Mouse (Mus musculus): ENCODE measurements around the gene E130218I03Rik. TPM values are rescaled to one million over a fixed set of nuclear protein-coding genes. Genes with fewer than 3 reads are reported as not detected.
A peak's percentile ranks its signal among the peaks of the same experiment; 100 is the strongest.

The E130218I03Rik gene
- polyA plus RNA-seq, 1 experiment from 2014 or later, result 0.52 TPM

- no peak overlapping the region for H3K9ac ChIP-seq
Measured at GRCm38 (mm10) chr4:134238686-134239085, 4.8 kb upstream of the E130218I03Rik start.

GRCm38 (mm10) chr4:134245148-134245843 is 1.8 kb downstream of the E130218I03Rik start, which contains the start of gene Zfp593:
Zfp593 (minus strand) TSS chr4:134245592.
- peak within 1 kb of the TSS; percentile 76 for H3K9ac ChIP-seq
- peak within 1 kb of the TSS; percentile 93 for H3K4me2 ChIP-seq
- peak; percentile 74 for ATAC-seq (ENCODE audit: low FRiP score)
- H3K4me1 ChIP-seq, result peaks cover 35% of the 10 kb centered on the region
- no peaks in the 10 kb centered on the region for H3K9me3 ChIP-seq
- peak within 1 kb of the TSS; percentile 1; the same call in 1 of the 2 replicates for H3K27ac ChIP-seq
- peak within 1 kb of the TSS; percentile 70 for H3K4me3 ChIP-seq (replicated peaks)
- peaks cover 43% of the 10 kb centered on the region for H3K27me3 ChIP-seq
- peaks cover 6% of the 10 kb centered on the region; the same call in 1 of the 2 replicates for H3K36me3 ChIP-seq (replicated peaks)
- WGBS, result under 1% methylated on average over 60 of the region's 60 CpGs

More at GRCm38 (mm10) chr4:134238686-134239085, 4.8 kb upstream of the E130218I03Rik start:
- Histone ChIP-seq H3K27me3 (peaks cover 27% of the 10 kb centered on the region), H3K27ac (no peak overlapping the region), H3K4me2 (peak overlapping the region; percentile 31; the same call in 1 of the 2 replicates), H3K4me1 (peaks cover 8% of the 10 kb centered on the region), H3K9me3 (no peaks in the 10 kb centered on the region), H3K36me3 (replicated peaks) (peaks cover 6% of the 10 kb centered on the region; the same call in 1 of the 2 replicates), H3K4me3 (replicated peaks) (no peak overlapping the region)
- WGBS, result 12% methylated on average over 10 of the region's 10 CpGs
- no peak for ATAC-seq (ENCODE audit: low FRiP score)

GRCm38 (mm10) chr4:134246256-134246655 is 2.8 kb downstream of the E130218I03Rik start:
- H3K4me3 ChIP-seq (replicated peaks), result no peak overlapping the region
- peak overlapping the region; percentile 93; the same call in 1 of the 2 replicates for H3K4me2 ChIP-seq
- no peak overlapping the region for H3K27ac ChIP-seq
- peaks cover 6% of the 10 kb centered on the region; the same call in 1 of the 2 replicates for H3K36me3 ChIP-seq (replicated peaks)
- peaks cover 43% of the 10 kb centered on the region for H3K4me1 ChIP-seq
- peaks cover 53% of the 10 kb centered on the region for H3K27me3 ChIP-seq
- WGBS, result 35% methylated on average over 4 of the region's 4 CpGs
- H3K9me3 ChIP-seq, result no peaks in the 10 kb centered on the region
- ATAC-seq (ENCODE audit: low FRiP score), result no peak
- H3K9ac ChIP-seq, result no peak overlapping the region

GRCm38 (mm10) chr4:134246719-134247258 is 3.3 kb downstream of the E130218I03Rik start, which contains the start of gene Gm30191:
Gm30191 (plus strand) TSS chr4:134246935.
- Histone ChIP-seq H3K27ac (0 out of 2 replicates have a peak within 1 kb of the TSS, but pooled peaks have one; percentile 1), H3K4me1 (peaks cover 49% of the 10 kb centered on the region), H3K9me3 (no peaks in the 10 kb centered on the region), H3K27me3 (peaks cover 58% of the 10 kb centered on the region), H3K9ac (peak within 1 kb of the TSS; percentile 25; the same call in 1 of the 2 replicates), H3K4me2 (peak within 1 kb of the TSS; percentile 93), H3K36me3 (replicated peaks) (peaks cover 6% of the 10 kb centered on the region; the same call in 1 of the 2 replicates), H3K4me3 (replicated peaks) (peak within 1 kb of the TSS; percentile 70)
- 77% methylated on average over 7 of the region's 7 CpGs for WGBS
- no peak for ATAC-seq (ENCODE audit: low FRiP score)

- Histone ChIP-seq H3K4me2 (peak overlapping the region; percentile 64), H3K4me1 (peaks cover 63% of the 10 kb centered on the region), H3K27me3 (peaks cover 87% of the 10 kb centered on the region), H3K27ac (no peak overlapping the region), H3K9me3 (no peaks in the 10 kb centered on the region), H3K9ac (peak overlapping the region; percentile 36; the same call in 1 of the 2 replicates), H3K36me3 (replicated peaks) (no peaks in the 10 kb centered on the region), H3K4me3 (replicated peaks) (peak overlapping the region; percentile 35)
- under 1% methylated on average over 30 of the region's 30 CpGs for WGBS
- peak; percentile 66 for ATAC-seq (ENCODE audit: low FRiP score)
Measured at GRCm38 (mm10) chr4:134249651-134250050, 6.2 kb downstream of the E130218I03Rik start.

GRCm38 (mm10) chr4:134250116-134250929 is 6.9 kb downstream of the E130218I03Rik start:
- 5% methylated on average over 27 of the region's 27 CpGs for WGBS
- Histone ChIP-seq H3K4me1 (peaks cover 64% of the 10 kb centered on the region), H3K9ac (peak overlapping the region; percentile 36; the same call in 1 of the 2 replicates), H3K27ac (no peak overlapping the region), H3K4me3 (replicated peaks) (peak overlapping the region; percentile 51), H3K27me3 (peaks cover 93% of the 10 kb centered on the region), H3K36me3 (replicated peaks) (no peaks in the 10 kb centered on the region), H3K9me3 (no peaks in the 10 kb centered on the region), H3K4me2 (peak overlapping the region; percentile 84)
- no peak for ATAC-seq (ENCODE audit: low FRiP score)

- Histone ChIP-seq H3K27me3 (peaks cover 99% of the 10 kb centered on the region), H3K9ac (peak overlapping the region; percentile 66; the same call in 1 of the 2 replicates), H3K4me3 (replicated peaks) (peak overlapping the region; percentile 51), H3K36me3 (replicated peaks) (no peaks in the 10 kb centered on the region), H3K27ac (no peak overlapping the region), H3K4me2 (peak overlapping the region; percentile 84), H3K4me1 (peaks cover 65% of the 10 kb centered on the region), H3K9me3 (no peaks in the 10 kb centered on the region)
- WGBS, result 9% methylated on average over 10 of the region's 10 CpGs
- no peak for ATAC-seq (ENCODE audit: low FRiP score)
Measured at GRCm38 (mm10) chr4:134250930-134251240, 7.4 kb downstream of the E130218I03Rik start.

GRCm38 (mm10) chr4:134251241-134252130 is 8.0 kb downstream of the E130218I03Rik start:
- Histone ChIP-seq H3K9ac (peak overlapping the region; percentile 66), H3K27me3 (peaks cover 100% of the 10 kb centered on the region), H3K36me3 (replicated peaks) (no peaks in the 10 kb centered on the region), H3K4me3 (replicated peaks) (peak overlapping the region; percentile 51), H3K4me1 (peaks cover 66% of the 10 kb centered on the region), H3K27ac (no peak overlapping the region), H3K4me2 (peak overlapping the region; percentile 84), H3K9me3 (no peaks in the 10 kb centered on the region)
- whole genome bisulfite sequencing, result under 1% methylated on average over 91 of the region's 91 CpGs
- no peak for ATAC-seq (ENCODE audit: low FRiP score)

- H3K4me2 ChIP-seq, result peak overlapping the region; percentile 84
- no peaks in the 10 kb centered on the region for H3K36me3 ChIP-seq (replicated peaks)
- peaks cover 96% of the 10 kb centered on the region for H3K27me3 ChIP-seq
- no peak overlapping the region for H3K9ac ChIP-seq
- H3K4me3 ChIP-seq (replicated peaks), result peak overlapping the region; percentile 51
- no peak overlapping the region for H3K27ac ChIP-seq
- 5% methylated on average over 22 of the region's 22 CpGs for WGBS
- no peaks in the 10 kb centered on the region for H3K9me3 ChIP-seq
- H3K4me1 ChIP-seq, result peaks cover 72% of the 10 kb centered on the region
- no peak for ATAC-seq (ENCODE audit: low FRiP score)
Measured at GRCm38 (mm10) chr4:134252131-134252910, 8.9 kb downstream of the E130218I03Rik start.

- Histone ChIP-seq H3K4me2 (peak overlapping the region; percentile 35; the same call in 1 of the 2 replicates), H3K36me3 (replicated peaks) (no peaks in the 10 kb centered on the region), H3K9me3 (no peaks in the 10 kb centered on the region), H3K27ac (no peak overlapping the region), H3K9ac (no peak overlapping the region), H3K4me3 (replicated peaks) (peak overlapping the region; percentile 16; the same call in 1 of the 2 replicates), H3K4me1 (peaks cover 80% of the 10 kb centered on the region), H3K27me3 (peaks cover 88% of the 10 kb centered on the region)
- ATAC-seq (ENCODE audit: low FRiP score), result no peak
- 7% methylated on average over 15 of the region's 15 CpGs for WGBS
Measured at GRCm38 (mm10) chr4:134252911-134253721, 9.7 kb downstream of the E130218I03Rik start.
